Mouse (Mus musculus) thymus, adult 2 months (tissue): ENCODE data around the gene Bik.

Experiments used
- CTCF ChIP-seq: fragments of 200-500 bp; IDR thresholded peaks from 2 replicates; pipeline ENCODE4 v1.5.1; 2012; ENCODE audit warnings: mild to moderate bottlenecking, control low read depth, low read length, moderate library complexity, borderline replicate concordance; ENCODE audit not compliant: control insufficient read depth, poor library complexity, insufficient read depth; ENCODE audit errors: extremely low read depth
- POLR2A ChIP-seq: fragments of 200-500 bp; IDR thresholded peaks from 2 replicates; pipeline ENCODE4 v1.6.1; 2012; ENCODE audit warnings: mild to moderate bottlenecking, low read length, control low read depth, moderate library complexity; ENCODE audit not compliant: control insufficient read depth, poor library complexity, insufficient read depth; ENCODE audit errors: extremely low read depth

DNA sequence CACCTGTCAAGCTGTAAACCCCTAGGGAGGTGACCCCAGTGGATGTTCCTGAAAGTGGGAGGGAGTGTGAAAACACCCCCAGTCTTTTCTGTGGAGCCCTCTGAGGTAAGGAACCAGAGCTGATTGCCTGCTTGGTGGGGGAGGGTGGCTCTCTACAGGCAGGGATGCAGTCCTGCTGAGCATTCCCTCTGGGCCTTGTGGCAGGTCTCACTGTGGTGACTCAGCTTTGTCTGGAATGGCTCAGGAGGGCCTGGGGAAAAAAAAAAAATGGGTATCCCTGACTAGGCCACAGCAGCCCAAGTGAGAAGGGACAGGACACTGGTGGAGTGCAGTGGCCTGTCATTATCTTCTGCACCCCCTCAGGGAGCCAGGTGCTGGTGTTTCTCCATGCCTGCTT is 66.5 kb downstream of the Bik start:
- TF ChIP-seq POLR2A (no peak), CTCF (no peak)
